Mouse (Mus musculus) urinary bladder, postnatal 0 days (tissue): ENCODE results near the gene Tarbp1. TPM values are rescaled to one million over a fixed set of nuclear protein-coding genes. Genes with fewer than 3 reads are reported as not detected.

Experiments
- polyA plus RNA-seq: library from polyadenylated mRNA; unstranded; fragments of >200 nt; fragmentation: Nextera tagmentation; extraction: Ambion mirVana; gene quantifications from 2 replicates; pipeline ENCODE4 v1.2.1, GENCODE M21; 2015

Tarbp1 gene
- 0.80 and 0.88 TPM in 2 replicates for polyA plus RNA-seq

DNA sequence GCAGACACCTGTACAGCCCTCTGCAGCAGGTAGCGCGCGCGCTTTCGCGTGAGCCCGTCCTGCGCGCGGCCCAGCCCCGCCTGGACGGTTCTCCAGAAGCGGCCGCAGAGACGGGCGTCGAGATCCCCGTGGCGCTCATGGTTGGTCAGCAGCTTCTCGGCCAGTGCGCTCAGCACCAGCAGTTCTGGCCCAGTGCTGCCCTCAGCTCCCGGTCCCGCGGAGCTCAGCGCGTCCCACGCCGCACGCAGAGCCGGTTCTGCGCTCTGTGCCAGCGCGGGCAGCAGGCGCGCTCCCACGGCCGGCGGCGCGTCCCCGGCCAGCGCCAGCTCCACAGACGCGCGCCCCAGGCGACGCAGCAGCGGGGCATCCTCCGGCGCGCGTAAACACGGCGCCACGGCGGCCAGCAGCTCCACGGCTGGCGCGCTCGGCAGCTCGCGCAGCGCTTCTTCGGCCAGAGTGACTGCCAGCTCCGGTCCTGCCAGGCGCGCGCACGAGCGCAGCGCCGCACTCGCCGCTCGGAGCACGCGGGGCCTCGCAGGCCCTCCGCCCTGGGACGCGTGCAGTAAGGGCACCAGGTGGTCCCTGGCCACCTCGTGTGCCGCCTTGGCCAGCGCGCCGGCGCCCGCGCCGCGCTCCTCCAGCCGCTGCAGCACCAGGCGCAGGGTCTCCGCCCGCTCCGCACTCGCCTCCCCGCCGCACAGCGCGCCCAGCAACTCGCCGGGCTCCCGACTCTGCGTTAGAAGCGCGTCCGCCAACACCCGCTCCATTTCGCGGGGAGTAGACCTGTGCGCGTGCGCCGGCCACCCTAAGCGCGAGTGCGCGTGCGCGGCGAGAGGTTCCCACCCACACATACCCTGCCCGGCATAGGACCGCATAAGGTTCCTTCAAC, at the start of gene Tarbp1:
Tarbp1 (minus strand) TSS at position 767 of the 889 bp plus-strand sequence.

DNA sequence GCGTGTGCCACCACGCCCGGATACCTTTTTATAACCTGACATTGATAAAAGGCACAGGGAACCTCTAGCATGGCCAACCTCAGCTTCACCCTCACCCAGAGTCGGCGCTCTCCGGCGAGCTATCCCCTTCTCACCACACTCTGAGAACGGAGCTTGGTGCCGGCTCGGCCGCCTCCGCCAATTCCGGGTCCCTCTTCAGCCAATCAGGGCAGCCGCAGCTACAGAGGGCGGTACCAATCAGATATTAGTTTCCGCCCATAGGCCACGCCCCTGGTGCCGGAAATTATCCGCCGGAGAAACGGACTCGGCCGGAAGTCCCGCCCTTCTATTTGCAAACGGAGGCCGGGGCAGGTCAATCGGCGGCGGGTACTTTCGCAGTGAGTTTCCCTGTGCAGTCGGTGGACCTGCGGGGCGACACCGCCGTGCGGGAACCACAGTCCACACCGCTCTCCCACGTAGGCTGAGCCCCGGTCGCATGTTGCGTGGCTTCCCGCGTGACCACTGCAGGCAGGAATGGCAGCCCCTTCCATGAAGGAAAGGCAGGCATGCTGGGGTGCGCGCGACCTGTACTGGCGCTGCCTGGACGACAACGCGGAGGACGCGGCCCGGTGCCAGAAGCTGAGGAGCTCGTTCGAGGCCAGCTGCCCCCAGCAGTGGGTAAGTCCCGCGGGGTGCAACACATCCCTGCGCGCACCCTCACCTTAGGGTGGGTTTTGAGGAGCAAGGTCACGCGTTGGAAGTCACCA, 52.5 kb downstream of the Tarbp1 start, which contains the start of gene Coa6:
Coa6 (plus strand) TSS at position 342 of the 746 bp plus-strand sequence.

Other genes with a start within 250 kb of the Tarbp1 start
- 0.17 and 0.24 TPM in 2 replicates for gene Slc35f3, start 176.5 kb downstream of the Tarbp1 start, polyA plus RNA-seq
- 45.1 and 46.9 TPM in 2 replicates for gene Coa6, start 52.5 kb downstream of the Tarbp1 start, polyA plus RNA-seq
- 7.0 and 7.3 TPM in 2 replicates for gene Irf2bp2, start 118.9 kb upstream of the Tarbp1 start, polyA plus RNA-seq